Mouse (Mus musculus): ENCODE measurements at regions not wholly inside any gene's neighbourhood (a gene's known extent, or its start where the extent isn't known, plus 50 kb on each side); places are given as distances from the start of the nearest gene placed in this dataset.

DNA sequence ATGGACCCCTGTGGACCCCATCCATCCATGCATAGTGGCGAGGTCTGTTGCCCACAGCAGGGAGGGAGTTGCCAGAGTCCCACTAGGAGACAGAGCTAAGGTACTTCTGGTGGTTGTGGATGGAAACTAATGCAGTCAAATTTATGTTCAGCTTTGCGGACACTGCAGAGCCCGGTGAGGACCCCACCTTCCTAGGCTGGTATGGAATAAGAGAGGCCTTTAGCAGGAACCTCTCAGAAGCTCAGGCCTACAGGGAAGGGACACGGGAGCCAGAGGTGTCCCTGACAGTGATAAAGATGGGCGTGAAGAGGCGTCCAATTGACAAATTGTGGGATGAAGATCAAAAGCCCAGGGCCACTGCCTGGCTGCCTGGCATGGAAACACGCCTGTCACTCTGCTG is 100.8 kb upstream of the Irx4 start:
- TF ChIP-seq POLR2A (IDR thresholded peaks at IDR 0.05; ENCODE audit: control insufficient read depth, extremely low read depth, insufficient read depth, low read length, poor library complexity) = no peak
- TF ChIP-seq CTCF (IDR thresholded peaks at IDR 0.05; ENCODE audit: borderline replicate concordance, control insufficient read depth, extremely low read depth, insufficient read depth, low read length, poor library complexity) = no peak
